Mouse (Mus musculus): ENCODE results near the gene Ccdc106. TPM values are rescaled to one million over a fixed set of nuclear protein-coding genes. Genes with fewer than 3 reads are reported as not detected.

Ccdc106 gene
- polyA plus RNA-seq, 1 experiment from 2014 or later: 25.5 TPM

DNA sequence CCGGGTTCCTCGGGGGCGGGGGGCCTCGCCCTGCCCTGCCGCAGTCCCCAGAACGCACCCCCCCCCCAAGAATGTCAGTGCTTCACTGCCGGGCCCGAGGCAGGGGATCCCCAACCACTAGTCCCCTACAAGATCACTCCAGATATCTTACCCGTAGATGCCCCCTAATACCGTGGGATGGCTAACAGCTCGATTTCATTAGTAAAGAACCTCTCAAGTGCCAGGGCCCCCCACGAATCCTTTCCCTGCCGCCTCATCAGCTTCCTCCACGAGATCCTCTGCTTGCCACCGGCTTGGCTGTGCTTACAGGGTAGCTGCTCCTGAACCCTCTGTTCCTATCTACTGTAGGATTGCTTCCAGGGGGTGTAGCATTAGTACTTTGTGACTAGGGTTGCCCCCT, 332 bp downstream of the Ccdc106 start:
- 0 out of 2 replicates have a peak, but pooled peaks have one; percentile 3 for ATAC-seq (ENCODE audit: low FRiP score, low TSS enrichment)
- Histone ChIP-seq H3K9ac (ENCODE audit: low read depth, low read length) (peak overlapping the region; percentile 82), H3K27me3 (ENCODE audit: control insufficient read depth, insufficient read depth, low read length) (no peaks in the 10 kb centered on the region), H3K36me3 (ENCODE audit: control insufficient read depth, insufficient read depth, low read length) (peaks cover 34% of the 10 kb centered on the region), H3K27ac (ENCODE audit: low read depth, low read length) (peak overlapping the region; percentile 96), H3K9me3 (ENCODE audit: control insufficient read depth, low read length) (no peaks in the 10 kb centered on the region), H3K4me1 (ENCODE audit: control insufficient read depth, insufficient read depth, low read length) (peaks cover 4% of the 10 kb centered on the region; the same call in 1 of the 2 replicates), H3K4me3 (ENCODE audit: low read length) (peak overlapping the region; percentile 88), H3K4me2 (replicated peaks; ENCODE audit: low read depth, low read length) (peak overlapping the region; percentile 66)
- WGBS: 1% methylated on average over 9 of the region's 15 CpGs

GRCm38 (mm10) chr7:5021197-5021596, 844 bp downstream of the Ccdc106 start:
- H3K9me3 ChIP-seq (ENCODE audit: control insufficient read depth, low read length): no peaks in the 10 kb centered on the region
- H3K36me3 ChIP-seq (ENCODE audit: control insufficient read depth, insufficient read depth, low read length): peaks cover 38% of the 10 kb centered on the region
- peak overlapping the region; percentile 66 for H3K4me2 ChIP-seq (replicated peaks; ENCODE audit: low read depth, low read length)
- H3K9ac ChIP-seq (ENCODE audit: low read depth, low read length): peak overlapping the region; percentile 82
- WGBS: 52% methylated on average over 5 of the region's 5 CpGs
- no peaks in the 10 kb centered on the region for H3K27me3 ChIP-seq (ENCODE audit: control insufficient read depth, insufficient read depth, low read length)
- peak overlapping the region; percentile 96; the same call in 1 of the 2 replicates for H3K27ac ChIP-seq (ENCODE audit: low read depth, low read length)
- H3K4me1 ChIP-seq (ENCODE audit: control insufficient read depth, insufficient read depth, low read length): peaks cover 4% of the 10 kb centered on the region; the same call in 1 of the 2 replicates
- no peak for ATAC-seq (ENCODE audit: low FRiP score, low TSS enrichment)
- peak overlapping the region; percentile 88 for H3K4me3 ChIP-seq (ENCODE audit: low read length)

GRCm38 (mm10) chr7:5029543-5029942, 9.2 kb downstream of the Ccdc106 start:
- no peak overlapping the region for H3K27ac ChIP-seq (ENCODE audit: low read depth, low read length)
- no peaks in the 10 kb centered on the region for H3K4me1 ChIP-seq (ENCODE audit: control insufficient read depth, insufficient read depth, low read length)
- 95% methylated on average over 22 of the region's 22 CpGs for WGBS
- H3K4me2 ChIP-seq (replicated peaks; ENCODE audit: low read depth, low read length): no peak overlapping the region
- H3K36me3 ChIP-seq (ENCODE audit: control insufficient read depth, insufficient read depth, low read length): peaks cover 84% of the 10 kb centered on the region
- no peak for ATAC-seq (ENCODE audit: low FRiP score, low TSS enrichment)
- peaks cover 41% of the 10 kb centered on the region for H3K9me3 ChIP-seq (ENCODE audit: control insufficient read depth, low read length)
- no peak overlapping the region for H3K9ac ChIP-seq (ENCODE audit: low read depth, low read length)
- H3K4me3 ChIP-seq (ENCODE audit: low read length): no peak overlapping the region
- no peaks in the 10 kb centered on the region for H3K27me3 ChIP-seq (ENCODE audit: control insufficient read depth, insufficient read depth, low read length)

- ATAC-seq (ENCODE audit: low FRiP score, low TSS enrichment): no peak
- Histone ChIP-seq H3K9ac (ENCODE audit: low read depth, low read length) (no peak overlapping the region), H3K4me2 (replicated peaks; ENCODE audit: low read depth, low read length) (no peak overlapping the region), H3K27me3 (ENCODE audit: control insufficient read depth, insufficient read depth, low read length) (no peaks in the 10 kb centered on the region), H3K27ac (ENCODE audit: low read depth, low read length) (no peak overlapping the region), H3K4me1 (ENCODE audit: control insufficient read depth, insufficient read depth, low read length) (no peaks in the 10 kb centered on the region), H3K36me3 (ENCODE audit: control insufficient read depth, insufficient read depth, low read length) (peaks cover 83% of the 10 kb centered on the region), H3K4me3 (ENCODE audit: low read length) (no peak overlapping the region), H3K9me3 (ENCODE audit: control insufficient read depth, low read length) (peaks cover 41% of the 10 kb centered on the region)
- 91% methylated on average over 21 of the region's 21 CpGs for WGBS
Measured at GRCm38 (mm10) chr7:5029946-5030345, 9.6 kb downstream of the Ccdc106 start.

DNA sequence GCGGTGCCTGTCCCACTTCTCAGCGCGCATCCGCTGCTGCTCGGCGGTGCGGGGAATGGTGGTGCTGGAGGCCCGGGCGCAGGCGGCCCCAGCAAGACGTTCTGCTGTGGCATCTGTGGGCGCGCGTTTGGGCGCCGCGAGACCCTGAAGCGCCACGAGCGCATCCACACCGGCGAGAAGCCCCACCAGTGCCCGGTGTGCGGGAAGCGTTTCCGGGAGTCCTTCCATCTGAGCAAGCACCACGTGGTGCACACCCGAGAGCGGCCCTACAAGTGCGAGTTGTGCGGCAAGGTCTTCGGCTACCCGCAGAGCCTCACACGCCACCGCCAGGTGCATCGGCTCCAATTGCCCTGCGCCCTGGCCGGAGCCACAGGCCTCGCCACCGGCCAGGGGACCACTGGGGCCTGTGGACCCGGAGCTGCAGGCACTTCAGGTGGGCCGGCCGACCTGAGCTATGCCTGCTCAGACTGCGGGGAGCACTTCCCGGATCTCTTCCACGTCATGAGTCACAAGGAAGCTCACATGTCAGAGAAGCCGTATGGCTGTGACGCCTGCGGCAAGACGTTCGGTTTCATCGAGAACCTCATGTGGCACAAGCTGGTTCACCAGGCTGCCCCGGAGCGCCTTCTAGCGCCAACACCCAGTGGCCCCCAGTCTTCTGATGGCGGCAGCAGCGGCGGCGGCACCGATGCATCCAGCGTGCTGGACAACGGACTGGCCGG, 10.4 kb downstream of the Ccdc106 start:
- Histone ChIP-seq H3K9me3 (ENCODE audit: control insufficient read depth, low read length) (peaks cover 41% of the 10 kb centered on the region), H3K4me3 (ENCODE audit: low read length) (no peak overlapping the region; the same call in none of the 2 replicates), H3K27ac (ENCODE audit: low read depth, low read length) (no peak overlapping the region), H3K9ac (ENCODE audit: low read depth, low read length) (no peak overlapping the region), H3K4me1 (ENCODE audit: control insufficient read depth, insufficient read depth, low read length) (no peaks in the 10 kb centered on the region), H3K4me2 (replicated peaks; ENCODE audit: low read depth, low read length) (no peak overlapping the region), H3K27me3 (ENCODE audit: control insufficient read depth, insufficient read depth, low read length) (no peaks in the 10 kb centered on the region), H3K36me3 (ENCODE audit: control insufficient read depth, insufficient read depth, low read length) (peaks cover 90% of the 10 kb centered on the region)
- ATAC-seq (ENCODE audit: low FRiP score, low TSS enrichment): no peak
- 87% methylated on average over 63 of the region's 63 CpGs for WGBS

DNA sequence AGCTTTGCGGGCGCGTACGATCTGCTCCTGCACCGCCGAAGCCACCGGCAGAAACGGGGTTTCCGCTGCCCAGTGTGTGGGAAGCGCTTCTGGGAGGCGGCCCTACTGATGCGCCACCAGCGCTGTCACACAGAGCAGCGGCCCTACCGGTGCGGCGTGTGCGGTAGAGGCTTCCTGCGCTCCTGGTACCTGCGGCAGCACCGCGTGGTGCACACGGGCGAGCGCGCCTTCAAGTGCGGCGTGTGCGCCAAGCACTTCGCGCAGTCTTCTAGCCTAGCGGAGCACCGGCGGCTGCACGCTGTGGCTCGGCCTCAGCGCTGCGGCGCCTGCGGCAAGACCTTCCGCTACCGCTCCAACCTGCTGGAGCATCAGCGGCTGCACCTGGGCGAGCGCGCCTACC, 11.1 kb downstream of the Ccdc106 start:
- no peak for ATAC-seq (ENCODE audit: low FRiP score, low TSS enrichment)
- 0 out of 2 replicates have a peak overlapping the region, but pooled peaks have one; percentile 9 for H3K4me3 ChIP-seq (ENCODE audit: low read length)
- H3K27ac ChIP-seq (ENCODE audit: low read depth, low read length): no peak overlapping the region
- WGBS: 84% methylated on average over 46 of the region's 46 CpGs
- peaks cover 87% of the 10 kb centered on the region for H3K36me3 ChIP-seq (ENCODE audit: control insufficient read depth, insufficient read depth, low read length)
- no peak overlapping the region for H3K9ac ChIP-seq (ENCODE audit: low read depth, low read length)
- H3K4me1 ChIP-seq (ENCODE audit: control insufficient read depth, insufficient read depth, low read length): no peaks in the 10 kb centered on the region
- H3K9me3 ChIP-seq (ENCODE audit: control insufficient read depth, low read length): peaks cover 44% of the 10 kb centered on the region
- no peak overlapping the region for H3K4me2 ChIP-seq (replicated peaks; ENCODE audit: low read depth, low read length)
- H3K27me3 ChIP-seq (ENCODE audit: control insufficient read depth, insufficient read depth, low read length): no peaks in the 10 kb centered on the region

DNA sequence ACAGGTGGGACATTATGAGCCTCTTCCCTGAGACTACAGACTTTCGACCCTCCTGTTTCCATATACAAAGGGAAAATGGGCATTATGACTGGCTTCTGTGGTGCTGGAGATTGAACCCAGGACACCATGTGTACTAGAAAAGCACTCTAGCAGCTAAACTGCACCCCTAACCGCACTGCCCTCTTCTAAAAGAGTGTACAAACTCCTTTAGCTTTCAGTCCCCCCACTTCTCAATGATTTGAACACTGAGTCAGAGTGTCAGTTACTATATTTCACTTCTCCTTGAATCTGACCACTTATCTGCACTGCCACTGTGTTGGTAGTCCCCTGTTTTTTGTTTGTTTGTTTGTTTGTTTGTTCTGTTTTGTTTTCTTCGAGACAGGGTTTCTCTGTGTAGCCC, 13.5 kb downstream of the Ccdc106 start, which contains the start of gene 4632433K11Rik:
TSS of gene 4632433K11Rik (plus strand) at position 301 of the 400 bp plus-strand sequence.
- H3K27ac ChIP-seq (ENCODE audit: low read depth, low read length): no peak within 1 kb of the TSS
- no peaks in the 10 kb centered on the region for H3K4me1 ChIP-seq (ENCODE audit: control insufficient read depth, insufficient read depth, low read length)
- no peak within 1 kb of the TSS for H3K9ac ChIP-seq (ENCODE audit: low read depth, low read length)
- H3K27me3 ChIP-seq (ENCODE audit: control insufficient read depth, insufficient read depth, low read length): no peaks in the 10 kb centered on the region
- H3K4me3 ChIP-seq (ENCODE audit: low read length): no peak within 1 kb of the TSS
- peaks cover 43% of the 10 kb centered on the region for H3K9me3 ChIP-seq (ENCODE audit: control insufficient read depth, low read length)
- no peak for ATAC-seq (ENCODE audit: low FRiP score, low TSS enrichment)
- 87% methylated on average over 3 of the region's 3 CpGs for WGBS
- H3K36me3 ChIP-seq (ENCODE audit: control insufficient read depth, insufficient read depth, low read length): peaks cover 71% of the 10 kb centered on the region
- no peak within 1 kb of the TSS for H3K4me2 ChIP-seq (replicated peaks; ENCODE audit: low read depth, low read length)

DNA sequence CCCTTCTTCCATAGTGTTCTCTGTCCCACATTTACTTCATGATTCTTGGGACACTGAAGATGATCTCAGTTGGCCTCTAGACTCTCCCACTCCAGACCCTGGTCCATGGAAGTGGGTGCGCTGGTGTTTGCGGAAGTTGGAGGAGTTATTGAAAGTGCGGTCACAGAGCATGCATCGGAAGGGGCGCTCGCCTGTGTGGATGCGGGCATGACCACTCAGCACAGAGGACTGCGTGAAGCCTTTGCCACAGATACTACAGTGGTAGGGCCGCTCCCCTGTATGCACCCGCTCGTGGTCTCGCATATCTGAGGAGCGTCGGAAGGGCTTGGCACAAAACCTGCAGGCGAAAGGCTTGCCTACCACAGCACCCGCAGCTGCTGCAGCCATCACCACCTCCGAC, 15.3 kb downstream of the Ccdc106 start:
- Histone ChIP-seq H3K4me2 (replicated peaks; ENCODE audit: low read depth, low read length) (no peak overlapping the region), H3K4me1 (ENCODE audit: control insufficient read depth, insufficient read depth, low read length) (no peaks in the 10 kb centered on the region), H3K27ac (ENCODE audit: low read depth, low read length) (no peak overlapping the region), H3K4me3 (ENCODE audit: low read length) (no peak overlapping the region), H3K27me3 (ENCODE audit: control insufficient read depth, insufficient read depth, low read length) (no peaks in the 10 kb centered on the region), H3K9ac (ENCODE audit: low read depth, low read length) (no peak overlapping the region), H3K36me3 (ENCODE audit: control insufficient read depth, insufficient read depth, low read length) (peaks cover 53% of the 10 kb centered on the region), H3K9me3 (ENCODE audit: control insufficient read depth, low read length) (peaks cover 24% of the 10 kb centered on the region)
- WGBS: 96% methylated on average over 17 of the region's 17 CpGs
- no peak for ATAC-seq (ENCODE audit: low FRiP score, low TSS enrichment)

GRCm38 (mm10) chr7:5036136-5036535, 15.8 kb downstream of the Ccdc106 start:
- Histone ChIP-seq H3K27ac (ENCODE audit: low read depth, low read length) (no peak overlapping the region), H3K4me1 (ENCODE audit: control insufficient read depth, insufficient read depth, low read length) (no peaks in the 10 kb centered on the region), H3K27me3 (ENCODE audit: control insufficient read depth, insufficient read depth, low read length) (no peaks in the 10 kb centered on the region), H3K36me3 (ENCODE audit: control insufficient read depth, insufficient read depth, low read length) (peaks cover 47% of the 10 kb centered on the region), H3K9me3 (ENCODE audit: control insufficient read depth, low read length) (peaks cover 19% of the 10 kb centered on the region), H3K4me3 (ENCODE audit: low read length) (no peak overlapping the region), H3K9ac (ENCODE audit: low read depth, low read length) (no peak overlapping the region), H3K4me2 (replicated peaks; ENCODE audit: low read depth, low read length) (no peak overlapping the region)
- ATAC-seq (ENCODE audit: low FRiP score, low TSS enrichment): no peak
- 93% methylated on average over 9 of the region's 9 CpGs for WGBS

Data from kidney, embryonic 14.5 days (tissue).